Mouse (Mus musculus): ENCODE measurements around the gene Otop2.

Otop2 gene

DNA sequence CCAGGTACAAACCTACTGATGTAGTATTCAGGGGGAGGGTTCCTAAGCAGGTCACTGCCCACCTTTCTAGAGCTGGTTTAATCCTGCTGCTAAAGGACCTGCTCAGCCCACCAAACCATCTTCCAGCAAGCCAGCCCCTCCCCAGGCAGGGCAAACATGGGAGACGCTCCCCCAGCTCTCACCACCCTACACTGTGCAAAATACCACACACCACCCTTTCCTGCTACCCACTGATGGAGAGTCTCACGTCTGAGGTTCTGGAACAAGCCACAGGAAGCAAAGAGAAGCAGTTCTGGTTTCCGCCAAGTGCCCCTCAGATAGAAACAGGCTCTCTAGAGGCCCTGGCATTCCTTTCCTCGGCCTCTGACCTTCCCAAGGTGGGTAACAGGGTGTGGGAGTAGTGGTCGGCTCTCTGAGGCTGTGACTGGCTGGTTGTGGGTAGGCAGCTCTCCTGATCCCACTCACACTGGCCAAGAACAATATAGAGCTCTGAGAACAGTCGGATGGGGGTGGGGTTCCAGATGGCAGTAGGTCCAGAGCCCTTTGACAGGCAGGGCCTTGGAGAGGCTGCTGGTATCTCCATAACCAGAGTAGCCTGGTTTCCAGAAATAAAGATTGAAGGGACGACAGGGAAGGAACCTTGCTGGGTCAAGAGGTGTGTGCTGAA, 59.2 kb downstream of the Otop2 start:
- in situ Hi-C loops (cut with MboI; ENCODE audit: low pct_unique_long_range_greater_than_20kb in 1 of 2, low sequenced_read_pairs in 2 of 2, unreplicated experiment in 1 of 2): no loop called here

DNA sequence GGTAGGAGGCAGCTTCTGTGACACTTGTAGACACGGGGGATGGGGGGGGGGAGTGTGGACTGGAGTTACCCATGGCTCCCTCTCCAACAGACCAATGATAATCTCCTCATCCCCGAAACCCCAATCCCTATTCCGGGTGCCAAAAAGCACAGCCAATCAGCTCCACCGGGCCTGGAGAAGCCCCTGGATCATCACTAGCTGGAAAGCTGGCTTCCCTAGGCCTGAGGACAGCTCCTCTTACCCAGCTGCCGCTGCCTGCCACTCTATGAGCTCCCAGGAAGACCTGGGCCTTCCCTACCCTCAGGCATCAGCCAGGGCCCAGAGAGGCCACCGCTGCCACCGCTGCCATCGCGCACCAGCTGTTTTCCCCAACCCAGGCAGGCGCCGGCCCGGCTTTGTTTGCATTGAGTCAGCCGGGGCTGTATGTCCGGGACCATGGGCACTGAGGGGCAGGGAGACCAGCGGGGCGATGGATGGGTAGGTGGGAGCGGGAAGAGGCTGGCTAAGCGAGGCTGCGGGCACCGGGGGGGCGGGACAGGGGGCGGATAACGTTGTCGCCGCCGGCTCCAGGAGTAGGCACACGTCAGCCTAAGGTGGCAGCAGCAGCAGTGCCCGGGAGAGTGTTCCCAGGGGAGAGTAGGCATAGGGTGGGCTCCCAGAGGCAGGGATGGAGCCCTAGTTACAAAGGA, 59.9 kb downstream of the Otop2 start:
- in situ Hi-C loops (cut with MboI; ENCODE audit: low pct_unique_long_range_greater_than_20kb in 1 of 2, low sequenced_read_pairs in 2 of 2, unreplicated experiment in 1 of 2): no loop called here

DNA sequence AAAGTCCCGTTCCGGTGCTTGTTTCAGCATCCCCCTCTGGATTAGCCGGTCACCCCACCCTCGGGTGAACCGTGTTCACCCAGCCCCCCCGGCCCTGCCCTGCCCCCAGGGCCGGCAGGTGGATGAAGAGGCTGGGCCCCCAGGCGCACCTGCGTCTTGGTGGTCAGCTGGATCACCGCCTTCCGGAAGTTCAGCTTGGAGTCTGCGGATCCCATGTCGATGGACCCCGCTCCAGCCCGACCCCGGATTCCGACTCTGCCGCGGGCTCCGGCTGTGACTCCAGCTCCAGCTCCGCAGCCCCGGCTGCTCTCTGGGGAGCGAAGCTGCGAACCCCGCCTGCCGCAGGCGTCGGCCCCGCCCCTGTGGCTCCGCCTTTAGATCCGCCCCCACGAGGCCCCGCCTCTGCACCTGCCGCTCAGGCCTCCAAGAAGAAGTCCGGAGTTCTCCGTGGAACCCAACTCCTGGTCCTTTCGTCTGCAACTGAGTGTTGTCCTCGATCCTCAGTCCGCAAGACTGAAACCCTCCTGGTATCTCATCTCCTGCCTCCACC, 60.5 kb downstream of the Otop2 start, which contains the start of gene Hid1:
Hid1 (minus strand) TSS at position 362 of the 550 bp plus-strand sequence.
- in situ Hi-C loops (cut with MboI; ENCODE audit: low pct_unique_long_range_greater_than_20kb in 1 of 2, low sequenced_read_pairs in 2 of 2, unreplicated experiment in 1 of 2): no loop called here

DNA sequence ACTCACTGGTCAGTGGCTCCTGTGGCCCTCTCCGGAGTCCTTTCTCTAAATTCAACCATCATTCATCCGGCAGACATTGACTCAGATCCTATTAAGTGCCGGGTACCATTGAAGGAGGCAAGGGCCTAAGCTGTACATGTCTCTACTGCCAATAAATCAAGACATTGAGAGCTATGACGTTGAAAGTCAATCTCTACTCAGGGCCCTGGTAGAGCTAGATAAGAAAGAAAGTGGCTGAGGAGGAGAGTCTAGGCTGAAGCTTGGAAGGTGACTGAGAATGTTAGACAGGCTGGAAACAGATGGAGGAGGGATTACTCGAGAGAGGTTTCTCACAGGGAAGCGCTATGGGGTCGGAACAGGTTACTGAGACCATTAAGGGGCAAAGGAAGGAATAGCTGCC, 63.4 kb downstream of the Otop2 start:
- in situ Hi-C loops (cut with MboI; ENCODE audit: low pct_unique_long_range_greater_than_20kb in 1 of 2, low sequenced_read_pairs in 2 of 2, unreplicated experiment in 1 of 2): no loop called here

DNA sequence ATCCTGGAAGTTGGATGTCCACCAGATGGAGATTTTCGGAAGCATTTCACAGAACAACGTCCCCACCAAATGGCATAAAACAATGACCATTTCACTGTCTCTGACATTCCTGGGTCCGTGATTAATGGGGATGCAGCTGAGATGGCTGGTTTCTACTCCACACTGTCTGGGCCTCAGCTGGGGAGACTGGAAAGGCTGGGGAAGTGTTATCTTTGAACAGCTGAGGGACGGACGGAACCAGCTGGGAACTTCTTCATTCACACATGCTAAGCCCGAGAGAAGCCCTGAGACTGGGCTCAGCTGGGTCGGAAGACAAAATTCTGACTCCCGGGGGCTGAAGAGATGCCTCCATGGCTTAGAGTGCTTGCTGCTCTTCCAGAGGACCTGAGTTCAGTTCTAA, 64.4 kb downstream of the Otop2 start:
- in situ Hi-C loops (cut with MboI; ENCODE audit: low pct_unique_long_range_greater_than_20kb in 1 of 2, low sequenced_read_pairs in 2 of 2, unreplicated experiment in 1 of 2): no loop called here

DNA sequence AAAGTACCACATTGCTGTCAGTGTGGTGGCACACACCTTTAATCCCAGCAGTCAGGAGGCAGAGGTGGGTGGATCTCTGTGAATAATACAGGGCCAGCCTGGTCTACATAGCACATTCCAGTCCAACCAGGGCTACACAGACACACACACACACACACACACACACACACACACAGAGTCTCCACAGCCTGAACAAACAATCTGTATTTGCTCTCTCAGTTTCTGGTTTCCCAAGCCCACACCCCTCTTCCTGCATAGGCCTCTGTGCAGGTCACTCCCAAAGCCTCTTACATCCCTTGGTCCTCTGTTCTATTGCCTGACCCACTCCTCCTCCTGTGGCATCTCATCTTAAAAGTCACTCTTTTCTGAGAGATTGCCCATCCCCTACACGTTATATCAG, 65.1 kb downstream of the Otop2 start:
- in situ Hi-C loops (cut with MboI; ENCODE audit: low pct_unique_long_range_greater_than_20kb in 1 of 2, low sequenced_read_pairs in 2 of 2, unreplicated experiment in 1 of 2): no loop called here

DNA sequence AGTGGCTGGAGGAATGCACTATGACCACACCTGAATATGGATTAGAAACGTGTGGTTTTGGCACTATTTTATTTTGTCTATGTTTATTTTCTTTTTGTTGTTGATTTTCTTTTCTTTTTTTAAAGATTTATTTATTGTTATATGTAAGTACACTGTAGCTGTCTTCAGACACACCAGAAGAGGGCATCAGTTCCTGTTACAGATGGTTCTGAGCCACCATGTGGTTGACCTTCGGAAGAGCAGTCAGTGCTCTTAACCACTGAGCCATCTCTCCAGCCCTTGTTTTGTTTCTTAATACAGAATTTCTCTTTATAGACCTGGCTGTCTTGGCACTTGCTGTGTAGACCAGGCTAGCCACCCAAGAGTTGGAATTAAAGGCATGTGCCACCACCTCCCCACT, 65.8 kb downstream of the Otop2 start:
- in situ Hi-C loops (cut with MboI; ENCODE audit: low pct_unique_long_range_greater_than_20kb in 1 of 2, low sequenced_read_pairs in 2 of 2, unreplicated experiment in 1 of 2): no loop called here

DNA sequence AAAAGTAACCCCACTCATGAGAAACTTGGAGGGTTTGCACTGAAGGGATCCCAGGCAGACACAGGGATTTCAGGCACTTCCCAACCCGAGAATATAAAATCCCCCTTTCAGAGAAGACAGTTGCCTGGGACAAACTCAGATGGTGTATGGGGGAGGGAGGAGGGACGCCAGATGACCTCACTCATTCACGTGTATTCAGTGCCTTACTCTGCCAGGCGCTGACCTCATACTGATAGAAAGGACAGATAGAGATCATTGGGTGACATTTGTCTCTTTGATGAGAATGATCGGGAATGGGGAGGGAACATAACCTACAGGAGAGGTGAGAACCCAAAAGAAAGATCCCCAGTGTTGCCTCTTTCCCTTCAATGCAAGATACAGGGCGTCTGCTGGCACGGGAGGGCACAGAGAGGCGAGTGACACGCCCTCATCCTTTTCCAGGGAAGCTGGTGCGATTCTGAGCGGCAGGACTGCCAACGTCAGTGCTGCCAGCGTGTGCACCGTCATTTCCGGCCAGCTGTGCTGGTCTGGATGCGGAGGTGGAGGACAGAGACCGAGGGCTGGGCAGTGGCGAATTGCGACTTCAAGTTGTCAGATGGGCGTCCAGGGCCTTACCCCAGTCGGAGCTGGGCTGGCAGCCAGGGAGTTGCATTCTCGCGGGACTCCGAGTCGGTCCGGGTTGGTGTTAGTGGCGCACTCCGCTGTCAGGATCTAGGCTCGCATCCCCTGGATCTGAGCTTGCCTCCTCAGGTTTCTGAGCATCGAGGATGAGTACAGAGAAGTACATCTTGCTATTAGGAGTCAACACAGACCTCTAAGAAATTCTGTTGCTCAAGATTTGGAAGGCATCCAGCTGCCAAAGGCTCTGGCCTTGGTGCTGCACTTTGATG, 67.1 kb downstream of the Otop2 start:
- in situ Hi-C loops (cut with MboI; ENCODE audit: low pct_unique_long_range_greater_than_20kb in 1 of 2, low sequenced_read_pairs in 2 of 2, unreplicated experiment in 1 of 2): no loop called here

DNA sequence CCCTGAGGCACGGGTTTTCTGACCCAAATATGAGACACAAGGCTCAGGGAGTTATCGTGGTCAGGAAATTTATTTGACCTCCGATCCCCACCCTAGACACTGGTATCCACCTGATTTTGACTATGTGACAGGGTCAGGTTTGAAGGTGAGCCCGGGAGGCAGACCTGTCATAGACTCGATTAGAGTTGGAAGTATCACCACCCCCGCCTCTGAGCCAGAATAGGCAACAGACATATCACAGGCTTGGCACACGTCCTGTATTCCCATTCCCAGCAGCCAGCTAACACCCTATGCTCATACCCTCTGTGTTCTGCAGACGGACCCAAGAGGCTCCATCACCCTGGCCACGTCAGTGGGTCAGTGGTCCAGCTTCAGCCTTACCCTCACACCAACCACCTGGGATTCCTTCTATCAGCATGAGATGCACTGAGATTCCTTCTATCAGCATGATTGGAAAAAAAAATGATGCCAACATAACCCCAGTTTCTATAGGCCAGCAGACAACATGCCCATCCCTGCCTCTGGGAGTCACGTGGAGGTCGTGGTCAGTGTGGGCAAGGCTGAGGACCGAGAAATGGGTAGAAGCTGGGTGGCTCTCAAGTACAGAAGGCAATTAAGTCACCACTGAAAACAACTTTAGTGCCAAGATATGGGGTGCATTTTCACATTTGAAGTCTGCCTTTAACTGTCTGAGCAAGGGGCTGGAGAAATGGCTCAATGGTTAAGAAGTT, 67.9 kb downstream of the Otop2 start:
- in situ Hi-C loops (cut with MboI; ENCODE audit: low pct_unique_long_range_greater_than_20kb in 1 of 2, low sequenced_read_pairs in 2 of 2, unreplicated experiment in 1 of 2): no loop called here

DNA sequence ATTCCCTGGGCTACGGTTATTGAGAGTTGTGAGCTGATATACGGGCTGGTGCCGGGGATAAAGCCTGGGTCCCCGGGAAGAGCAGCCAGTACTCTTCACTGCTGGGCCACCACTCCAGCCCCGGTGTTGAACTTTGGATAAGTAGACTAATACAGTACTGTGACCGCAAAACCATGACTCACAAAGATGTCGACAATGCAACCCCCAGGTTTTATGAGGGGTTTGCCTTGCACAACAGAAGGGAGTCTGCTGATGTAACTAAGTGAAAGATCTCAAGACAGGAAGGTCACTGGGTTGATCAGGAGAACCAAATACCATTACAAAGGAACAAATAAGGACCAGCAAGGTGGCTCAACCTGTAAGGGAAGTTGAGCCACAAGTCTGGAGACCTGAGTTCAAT, 69.8 kb downstream of the Otop2 start:
- in situ Hi-C loops (cut with MboI; ENCODE audit: low pct_unique_long_range_greater_than_20kb in 1 of 2, low sequenced_read_pairs in 2 of 2, unreplicated experiment in 1 of 2): no loop called here

DNA sequence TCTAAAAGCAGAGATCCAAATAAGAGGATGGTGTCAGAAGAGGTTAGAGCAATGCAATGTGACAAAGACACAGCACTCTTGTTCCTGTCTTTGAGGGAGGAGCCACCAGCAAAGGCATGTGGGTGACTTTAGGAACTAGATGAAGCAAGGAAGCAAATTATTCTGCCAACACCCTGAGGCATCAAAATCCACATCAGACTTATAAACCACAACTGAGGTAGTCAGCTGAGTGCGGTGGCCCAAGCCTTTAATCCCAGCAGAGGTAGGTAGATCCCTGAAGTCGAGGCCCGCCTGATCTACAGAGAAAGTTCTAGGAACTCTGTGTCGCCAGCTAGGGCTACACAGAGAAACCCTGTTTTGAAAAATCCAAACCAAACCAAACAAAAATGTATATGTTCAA, 70.3 kb downstream of the Otop2 start:
- in situ Hi-C loops (cut with MboI; ENCODE audit: low pct_unique_long_range_greater_than_20kb in 1 of 2, low sequenced_read_pairs in 2 of 2, unreplicated experiment in 1 of 2): no loop called here

DNA sequence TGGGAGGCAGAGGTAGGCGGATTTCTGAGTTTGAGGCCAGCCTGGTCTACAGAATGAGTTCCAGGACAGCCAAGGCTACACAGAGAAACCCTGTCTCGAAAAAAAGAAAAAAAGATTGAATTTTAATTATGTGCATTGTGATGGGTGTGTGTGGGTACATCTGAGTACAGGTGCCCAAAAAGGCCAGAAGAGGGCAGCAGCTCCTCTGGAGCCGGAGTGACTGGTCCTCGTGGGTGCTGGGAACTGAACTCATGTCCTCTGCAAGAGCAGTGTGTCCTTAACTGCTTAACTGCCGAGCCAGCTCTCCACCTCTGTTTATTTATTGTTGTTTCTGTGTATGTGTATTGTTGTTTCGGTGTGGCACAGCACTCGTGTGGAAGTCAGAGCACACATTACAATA, 70.9 kb downstream of the Otop2 start:
- in situ Hi-C loops (cut with MboI; ENCODE audit: low pct_unique_long_range_greater_than_20kb in 1 of 2, low sequenced_read_pairs in 2 of 2, unreplicated experiment in 1 of 2): no loop called here

DNA sequence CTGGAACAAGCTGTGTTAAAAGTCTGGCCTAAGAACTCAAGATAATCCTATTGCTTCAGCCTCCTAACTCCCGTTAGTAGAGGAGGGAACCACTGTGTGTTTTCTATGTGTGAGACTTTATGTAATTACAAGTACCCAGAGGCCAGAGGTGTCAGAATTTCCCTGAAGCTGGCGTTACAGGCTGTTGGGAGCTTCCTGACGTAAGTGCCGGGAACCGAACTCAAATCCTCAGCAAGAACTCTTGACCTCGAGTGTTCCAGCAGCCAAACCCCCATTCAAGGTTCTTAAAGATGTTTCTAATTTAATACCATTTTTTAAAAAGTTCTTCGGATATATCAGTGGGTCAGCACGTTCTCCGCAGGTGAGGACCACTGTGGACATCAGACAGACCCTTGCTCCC, 74.3 kb downstream of the Otop2 start:
- in situ Hi-C loops (cut with MboI; ENCODE audit: low pct_unique_long_range_greater_than_20kb in 1 of 2, low sequenced_read_pairs in 2 of 2, unreplicated experiment in 1 of 2): no loop called here

Measured in mouse embryonic stem cell (cell line).